In the genomic region with DNA sequence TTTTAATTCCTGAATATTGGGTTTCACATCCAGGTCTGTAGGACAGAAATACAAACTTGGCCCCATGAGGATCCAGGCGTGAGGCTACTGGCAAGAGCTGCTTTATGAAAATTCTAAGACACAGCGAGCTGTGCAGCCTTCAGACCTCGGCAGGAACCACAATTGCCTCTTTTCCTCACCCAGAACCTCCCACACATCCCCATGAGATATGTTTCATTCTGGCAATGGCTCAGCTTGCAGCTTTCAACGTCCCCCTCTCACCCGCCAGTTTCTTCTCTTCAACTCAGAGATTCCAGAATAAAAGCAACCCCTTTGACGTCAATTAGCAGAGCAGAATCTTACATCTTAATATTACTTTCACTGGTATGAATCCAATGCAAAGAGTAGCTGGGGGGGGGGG, we compare ENCODE assay signal across 7 mouse cellular contexts. TPM values are rescaled to one million over a fixed set of nuclear protein-coding genes. Genes with fewer than 3 reads are reported as not detected.
"Had no signal": no experiment of that assay in that cellular context is flagged by ENCODE, and none has a peak within 500 bp of the region (broad histone marks: within the 10 kb centered on the region; RNA-seq: fewer than 3 reads in every experiment).

No protein-coding gene starts in this region.

- DNase-seq: kidney, adult 11 months; kidney, adult 9 months; kidney, postnatal 14 days; lung, adult 18-20 months; thymus, adult 18-20 months; thymus, postnatal 14 days had no signal

RNA-seq across cellular contexts. Expression of a gene that starts 25.0 kb away (rescaled TPM):
- total RNA-seq: liver, adult 2 months had no signal
